Mouse (Mus musculus) ovary, adult 18-20 months (tissue): Measurements from ENCODE around the gene Anxa2.

Experiments used
- DNase-seq: peaks from one replicate; pipeline ENCODE4 v3.0.0; 2022; ENCODE audit warnings: low spot score, mixed read lengths

Gene Anxa2

GRCm38 (mm10) chr9:69511881-69512590 lies 58.6 kb downstream of the Anxa2 start:
- DNase-seq, result no peak

DNA sequence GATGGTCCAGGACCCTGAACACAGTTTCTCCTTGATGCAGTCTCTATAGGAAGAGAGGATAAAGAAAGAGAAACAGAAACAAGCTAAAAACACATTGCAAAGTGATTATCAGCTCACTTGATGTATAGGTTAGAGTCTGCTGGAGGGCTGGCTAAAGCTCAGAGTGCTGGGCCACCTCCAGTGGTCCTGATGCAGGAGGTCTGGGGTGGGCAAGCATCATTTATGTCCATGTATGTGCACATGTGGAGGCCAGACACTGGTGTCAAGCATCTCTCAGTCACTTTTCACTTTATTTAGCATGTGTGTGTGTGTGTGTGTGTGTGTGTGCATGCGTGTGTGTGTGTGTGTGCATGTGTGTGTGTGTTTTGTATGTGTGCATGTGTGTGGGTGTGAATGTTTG lies 59.3 kb downstream of the Anxa2 start:
- DNase-seq, result no peak

DNA sequence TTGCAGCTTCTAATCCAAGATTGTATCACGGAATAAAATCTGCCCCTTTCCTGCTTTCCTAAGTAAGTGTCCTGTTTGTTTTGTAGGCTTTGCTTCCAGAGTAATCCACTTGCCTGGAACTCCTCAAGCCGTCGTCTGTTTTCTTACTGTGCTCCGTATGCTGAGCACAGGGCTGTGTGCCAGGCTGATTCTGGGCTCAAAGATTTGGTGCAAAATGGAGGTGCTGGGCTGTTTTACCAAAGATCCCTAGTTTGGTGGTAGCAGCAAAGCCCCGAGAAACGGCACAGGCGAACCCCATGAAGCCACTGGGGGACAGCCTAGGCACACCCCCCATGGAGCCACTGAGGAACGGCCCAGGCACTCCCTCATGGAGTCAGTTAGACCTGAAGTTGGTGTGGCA lies 60.8 kb downstream of the Anxa2 start:
- DNase-seq, result no peak

DNA sequence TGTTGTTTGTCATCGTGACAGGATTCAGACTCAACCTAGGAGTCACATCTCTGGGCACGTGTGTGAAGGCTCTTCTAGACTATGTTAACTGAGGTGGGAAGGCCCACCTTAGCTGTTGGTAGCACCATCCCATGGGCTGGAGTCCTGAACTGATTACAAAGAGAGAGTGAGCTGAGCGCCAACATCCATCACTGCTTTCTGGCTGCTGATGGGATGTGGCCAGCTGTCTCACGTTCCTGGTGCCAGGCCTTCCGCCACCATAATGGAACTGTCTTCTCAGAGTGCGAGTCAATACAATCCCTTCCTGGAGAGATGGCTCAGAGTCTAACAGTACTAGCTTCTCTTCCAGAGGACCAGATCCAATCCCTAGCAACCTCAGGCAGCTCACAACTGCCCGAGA lies 62.0 kb downstream of the Anxa2 start:
- no peak for DNase-seq

- DNase-seq, result no peak
Observed at GRCm38 (mm10) chr9:69517387-69518035, 64.1 kb downstream of the Anxa2 start.
